Mouse (Mus musculus): ENCODE results near the gene Parp4. TPM values are rescaled to one million over a fixed set of nuclear protein-coding genes. Genes with fewer than 3 reads are reported as not detected.

Parp4 gene
- 12.3 and 21.0 TPM in 2 replicates for total RNA-seq (2017)

DNA sequence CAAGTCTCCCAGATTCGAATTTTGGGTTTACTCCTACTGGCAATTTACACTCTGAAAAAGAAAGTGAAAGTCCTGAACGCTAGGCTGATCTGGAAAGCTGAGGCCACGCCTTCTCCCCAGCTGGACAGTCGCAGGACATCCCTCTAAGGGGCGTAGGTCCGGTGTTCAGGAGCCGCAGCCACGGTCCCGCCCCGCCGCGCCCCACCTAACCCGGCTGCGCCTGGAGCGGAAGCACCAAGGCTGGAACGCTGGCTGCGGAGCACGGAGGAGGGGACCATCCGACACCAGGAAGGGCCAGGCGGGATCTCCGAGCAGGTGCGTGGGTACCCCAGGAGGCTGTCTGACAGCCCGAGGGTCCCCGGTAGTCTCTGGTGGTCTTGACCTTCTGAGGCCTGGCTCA is at the start of gene Parp4, which contains the start of gene Cenpj:
Parp4 (plus strand) TSS at position 204 of the 400 bp plus-strand sequence.
Cenpj (minus strand) TSS at position 10 of the 400 bp plus-strand sequence.
- peak; percentile 87 for ATAC-seq (replicated peaks; ENCODE audit: low read depth, poor library complexity, severe bottlenecking)

DNA sequence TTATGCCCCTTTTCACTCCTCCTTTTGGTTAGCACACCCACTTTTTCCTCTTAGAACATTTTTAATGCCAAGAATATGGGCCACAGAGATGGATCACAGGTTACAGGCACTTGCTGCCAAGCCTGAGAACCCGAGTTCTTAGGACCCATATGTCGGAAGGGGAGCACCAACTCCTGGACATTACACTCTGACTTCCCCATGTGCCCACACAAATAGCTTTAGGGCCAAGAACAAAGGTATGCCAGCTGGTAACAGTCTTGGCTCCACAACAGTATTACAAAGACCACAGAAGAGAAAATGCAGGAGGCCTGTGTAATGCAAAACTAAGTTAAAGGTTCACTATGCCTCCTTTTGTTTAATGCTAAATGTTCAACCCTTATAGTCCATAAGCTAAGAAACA is 44.6 kb upstream of the Parp4 start:
- ATAC-seq (replicated peaks; ENCODE audit: low read depth, poor library complexity, severe bottlenecking) = no peak

DNA sequence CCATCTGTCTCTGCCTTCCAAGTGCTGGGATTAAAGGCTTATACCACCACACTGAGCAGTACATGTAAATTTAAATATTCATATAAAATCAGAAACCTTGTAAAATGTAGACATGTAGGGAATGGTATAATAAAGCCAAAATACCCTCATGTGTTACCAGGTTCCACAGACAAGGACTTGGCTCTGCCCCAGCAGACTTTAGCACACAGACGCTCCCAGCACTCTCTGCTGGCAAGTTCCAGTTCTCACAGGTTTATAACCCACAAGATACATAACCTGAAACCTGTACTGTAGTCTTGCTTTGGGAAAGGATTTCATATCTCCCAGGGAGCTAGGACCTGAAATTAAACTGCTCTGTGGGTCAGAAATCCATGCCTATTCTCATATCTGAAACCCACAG is 30.5 kb upstream of the Parp4 start:
- ATAC-seq (replicated peaks; ENCODE audit: low read depth, poor library complexity, severe bottlenecking) = no peak

DNA sequence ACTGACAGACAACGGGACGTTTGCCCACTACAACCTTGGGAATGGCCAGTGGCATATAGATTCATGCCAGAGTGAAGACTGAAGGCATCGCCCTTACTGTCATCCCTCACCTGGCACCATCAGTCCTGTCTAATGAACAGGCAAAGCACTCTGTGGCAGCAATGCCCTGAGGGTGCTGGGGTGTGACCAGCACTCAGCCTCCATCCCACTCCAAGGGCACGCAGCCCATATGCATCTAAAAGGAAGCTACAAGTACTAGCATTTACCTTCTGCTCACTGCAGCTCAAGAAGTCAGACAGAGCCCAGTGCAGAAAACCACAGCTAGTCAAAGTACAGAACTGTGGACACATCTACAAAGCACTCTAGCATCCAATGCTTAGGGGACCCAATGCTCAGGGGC is 29.9 kb upstream of the Parp4 start:
- ATAC-seq (replicated peaks; ENCODE audit: low read depth, poor library complexity, severe bottlenecking) = no peak

DNA sequence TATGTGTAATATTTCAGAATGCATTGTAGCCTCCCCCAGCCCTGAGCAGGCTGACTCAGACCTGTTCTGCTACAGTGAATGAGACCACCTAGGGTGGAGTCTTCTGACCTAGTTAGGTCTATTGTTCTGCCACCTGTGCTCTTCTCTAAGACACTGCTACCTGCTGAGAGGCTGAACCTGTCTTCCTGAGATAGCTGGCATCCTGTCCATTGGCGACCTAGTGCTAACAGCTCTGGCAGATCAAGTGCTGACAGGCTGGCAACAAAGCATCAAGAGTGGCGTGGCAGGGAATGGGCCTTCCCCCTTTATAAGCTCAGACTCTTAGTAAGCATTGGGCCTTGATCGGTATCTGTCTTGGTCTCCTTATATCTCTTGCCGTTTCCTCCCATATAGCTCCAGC is 24.5 kb upstream of the Parp4 start:
- ATAC-seq (replicated peaks; ENCODE audit: low read depth, poor library complexity, severe bottlenecking) = no peak

DNA sequence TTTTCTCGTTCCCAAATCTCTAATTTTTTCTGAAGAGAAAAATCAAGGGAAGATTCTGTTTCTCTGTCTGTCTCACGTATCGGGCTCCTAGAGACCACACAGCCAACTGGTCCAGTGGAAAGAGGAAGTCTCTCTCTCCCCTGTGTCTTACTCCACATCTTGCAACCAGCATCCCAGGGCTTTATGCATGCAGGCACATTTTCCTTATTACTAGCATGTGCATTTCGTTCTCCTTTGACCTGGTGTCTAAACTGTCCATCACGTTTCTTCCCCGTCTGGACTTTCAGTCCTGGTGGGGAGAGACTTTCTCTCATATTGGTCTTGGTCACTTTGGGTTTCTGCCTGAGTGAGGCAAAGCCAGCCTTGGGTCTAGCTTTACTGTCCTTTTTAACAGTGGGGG is 22.5 kb upstream of the Parp4 start:
- ATAC-seq (replicated peaks; ENCODE audit: low read depth, poor library complexity, severe bottlenecking) = no peak

DNA sequence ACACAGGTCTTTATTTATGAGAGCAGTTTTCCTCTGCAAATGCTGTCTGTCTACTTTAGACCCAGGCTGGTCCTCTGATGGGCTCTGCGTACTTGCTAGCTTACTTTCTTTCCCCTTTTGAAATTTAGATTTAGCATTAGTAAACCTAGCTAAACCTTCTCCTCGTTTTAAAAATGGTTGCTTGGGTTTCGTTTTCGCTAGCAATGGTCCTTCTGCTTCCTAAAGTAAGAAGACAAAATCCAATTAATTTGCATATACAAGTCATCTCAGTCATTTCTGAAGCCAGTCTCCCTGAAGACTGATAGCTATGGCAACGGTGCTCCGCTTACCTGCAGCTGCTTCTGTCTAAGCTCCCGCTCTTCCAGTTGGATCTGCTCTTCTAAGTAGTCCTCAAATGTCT is 22.1 kb upstream of the Parp4 start:
- ATAC-seq (replicated peaks; ENCODE audit: low read depth, poor library complexity, severe bottlenecking) = no peak

DNA sequence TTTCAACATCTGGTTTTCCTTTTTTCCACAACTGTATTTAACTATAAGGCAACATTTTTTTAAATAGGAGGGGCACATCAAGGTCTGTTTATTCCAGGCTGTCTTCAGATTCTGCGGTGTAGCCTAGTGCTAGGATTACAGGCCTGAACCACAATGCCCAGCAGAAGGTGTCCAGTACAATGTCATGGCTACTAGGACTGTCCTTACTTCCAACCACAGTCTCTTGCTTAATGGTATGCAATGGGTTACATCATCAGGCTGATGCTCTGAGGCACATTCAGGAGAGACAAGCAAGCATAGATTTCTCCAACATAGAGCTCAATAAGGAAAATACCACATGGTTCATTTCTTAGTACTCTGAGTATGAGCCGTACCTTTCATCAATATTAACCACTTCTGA is 20.7 kb upstream of the Parp4 start:
- no peak for ATAC-seq (replicated peaks; ENCODE audit: low read depth, poor library complexity, severe bottlenecking)

DNA sequence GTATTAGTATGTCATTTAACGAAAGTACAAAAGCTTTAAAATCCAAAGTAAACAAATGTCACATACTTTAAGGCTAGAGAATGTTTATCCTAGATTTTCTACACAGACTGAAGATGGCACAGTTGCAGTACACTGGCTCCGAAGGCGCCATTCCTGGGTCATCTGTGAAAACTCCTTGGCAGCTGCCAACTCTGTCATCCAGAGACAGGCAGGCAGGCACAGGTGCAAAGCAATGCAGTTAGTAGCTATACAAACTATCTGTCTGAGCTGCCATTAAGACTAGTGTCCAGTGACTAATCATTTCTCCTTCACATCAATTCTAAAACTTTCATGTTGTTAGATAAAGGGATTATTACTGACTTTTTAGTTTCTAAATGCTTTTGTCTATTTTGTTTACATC is 16.3 kb upstream of the Parp4 start:
- no peak for ATAC-seq (replicated peaks; ENCODE audit: low read depth, poor library complexity, severe bottlenecking)

DNA sequence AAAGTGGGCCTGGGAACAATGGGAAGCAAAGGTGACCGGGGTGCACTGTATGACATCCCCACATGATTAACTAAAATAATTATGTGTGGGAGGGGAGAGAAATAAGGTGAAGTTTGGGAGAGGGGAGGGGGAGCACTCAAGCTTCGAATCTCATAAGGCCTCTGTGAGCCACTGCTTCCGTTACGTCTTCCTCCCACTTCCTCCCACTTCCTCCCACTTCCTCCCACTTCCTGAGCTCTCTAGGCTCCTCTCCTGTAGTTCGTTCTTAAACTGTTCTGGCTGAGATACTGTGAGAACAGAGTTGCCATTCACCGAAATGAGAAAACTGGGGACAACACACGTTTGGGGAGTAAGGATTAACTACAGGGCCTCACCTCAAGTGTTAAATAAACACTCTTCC is 7.9 kb upstream of the Parp4 start:
- ATAC-seq (replicated peaks; ENCODE audit: low read depth, poor library complexity, severe bottlenecking) = no peak; the same call in 1 of the 2 replicates

DNA sequence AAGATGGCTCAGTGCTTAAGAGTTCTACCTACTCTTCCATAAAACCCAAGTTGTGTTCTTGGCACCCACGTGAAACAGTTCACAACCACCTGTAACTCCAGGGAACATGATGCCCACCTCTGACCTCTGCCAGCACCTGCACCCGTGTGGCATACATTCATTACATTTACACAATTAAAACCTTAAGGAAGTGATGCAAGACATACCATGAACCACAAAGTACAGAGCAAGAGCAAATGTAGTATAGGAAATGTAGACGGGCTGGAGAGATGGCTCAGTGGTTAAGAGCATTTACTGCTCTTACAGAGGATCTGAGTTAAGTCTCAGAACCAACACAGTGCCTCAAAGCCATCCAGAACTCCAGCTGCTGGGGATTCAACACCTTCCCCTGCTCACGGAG is 6.4 kb upstream of the Parp4 start:
- no peak for ATAC-seq (replicated peaks; ENCODE audit: low read depth, poor library complexity, severe bottlenecking)

DNA sequence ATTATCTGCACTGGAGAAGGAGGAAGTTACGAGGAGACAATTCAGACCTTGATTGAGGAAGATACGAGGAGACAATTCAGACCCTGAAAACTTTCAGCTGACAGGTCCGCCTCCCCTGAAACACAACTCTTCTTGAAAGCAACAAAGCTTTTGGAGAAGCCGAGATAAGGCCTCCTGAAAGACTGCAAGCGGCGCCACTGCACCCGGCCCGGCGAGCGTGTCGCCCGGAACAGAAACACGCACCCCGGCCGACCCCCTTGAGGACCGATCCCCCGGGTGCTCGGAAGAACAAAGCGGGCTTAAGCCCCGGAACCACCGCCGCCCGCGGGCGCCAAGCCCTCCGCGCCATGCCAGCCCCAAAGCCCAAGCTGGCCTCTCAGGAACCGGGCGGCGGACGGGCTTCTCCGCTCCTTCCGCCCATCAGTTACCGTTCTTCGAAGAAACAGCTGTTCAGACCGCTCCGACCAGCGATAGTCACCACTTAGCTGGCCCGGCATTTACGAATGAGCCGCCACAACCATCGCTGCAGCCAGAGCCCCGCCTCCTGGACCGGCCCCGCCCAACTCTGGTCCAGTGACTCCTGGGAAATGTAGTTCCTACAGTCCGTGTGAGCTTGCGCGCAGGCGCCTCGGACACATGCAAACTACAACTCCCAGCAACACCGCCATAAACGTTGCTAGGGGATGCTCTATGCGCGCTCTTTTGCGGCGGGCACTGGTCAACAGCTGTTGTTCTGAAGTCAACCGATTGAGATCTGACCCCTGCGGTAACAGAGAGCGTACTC is 3.9 kb upstream of the Parp4 start:
- ATAC-seq (replicated peaks; ENCODE audit: low read depth, poor library complexity, severe bottlenecking) = peak; percentile 91

DNA sequence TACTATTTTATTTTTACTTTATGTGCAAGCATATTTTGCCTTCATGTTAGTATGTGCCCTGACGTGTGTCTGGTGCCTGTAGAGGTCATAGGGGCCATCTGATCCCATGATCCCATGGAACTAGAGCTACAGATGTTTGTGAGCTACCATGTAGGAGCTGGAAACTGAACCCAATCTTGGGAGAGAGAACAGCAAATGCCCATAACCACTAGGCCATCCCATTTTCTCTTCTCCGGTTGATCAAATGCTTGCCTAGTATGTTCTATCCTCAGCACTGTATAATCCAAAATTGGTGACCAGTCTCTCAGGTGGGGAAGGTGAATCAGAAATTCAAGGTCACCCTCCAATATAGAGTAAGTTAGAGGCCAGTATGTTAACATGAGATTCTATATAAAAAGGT is 2.9 kb upstream of the Parp4 start:
- no peak for ATAC-seq (replicated peaks; ENCODE audit: low read depth, poor library complexity, severe bottlenecking)

DNA sequence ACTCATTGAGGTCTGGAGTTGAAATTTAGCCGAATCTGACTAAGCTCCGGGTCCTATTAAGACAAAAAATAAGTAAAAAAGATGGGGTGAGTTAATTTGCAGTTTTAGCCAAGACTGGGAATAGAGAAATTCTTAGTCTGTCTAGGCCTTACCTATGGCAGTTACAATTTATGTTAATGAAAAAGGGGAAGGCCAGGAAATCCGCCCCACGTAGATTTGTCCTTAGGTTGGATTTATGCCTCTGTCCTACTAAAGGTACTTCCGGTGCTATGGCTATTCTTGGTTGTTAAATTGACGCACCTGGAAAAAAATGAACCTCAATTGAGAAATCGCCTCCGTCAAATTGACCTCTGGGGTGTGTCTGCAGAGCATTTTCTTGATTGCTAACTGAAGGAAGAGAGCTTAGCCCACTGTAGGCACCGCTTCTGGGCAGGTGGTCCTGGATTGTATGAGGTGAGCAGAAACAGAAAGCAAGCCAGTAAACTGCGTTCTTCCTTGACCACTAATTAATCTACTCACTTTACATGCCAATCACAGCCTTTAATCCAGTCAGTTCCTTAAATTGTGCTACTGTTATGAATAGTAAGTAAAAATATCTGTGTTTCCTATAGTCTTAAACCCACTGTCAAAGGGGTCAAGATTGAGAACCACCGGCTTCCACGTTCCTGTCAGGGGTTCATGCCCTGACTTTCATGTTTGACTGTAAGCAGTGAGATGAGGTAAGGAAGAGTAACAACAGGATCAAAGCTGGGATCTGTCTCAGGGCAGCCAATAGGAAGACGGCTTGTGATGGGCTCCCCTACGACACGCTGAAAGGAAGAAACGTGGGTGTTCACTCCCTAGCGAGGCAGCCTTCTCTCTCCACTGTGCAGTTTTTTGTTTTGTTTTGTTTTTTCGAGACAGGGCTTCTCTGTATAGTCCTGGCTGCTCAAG is 816 bp downstream of the Parp4 start:
- no peak for ATAC-seq (replicated peaks; ENCODE audit: low read depth, poor library complexity, severe bottlenecking)

DNA sequence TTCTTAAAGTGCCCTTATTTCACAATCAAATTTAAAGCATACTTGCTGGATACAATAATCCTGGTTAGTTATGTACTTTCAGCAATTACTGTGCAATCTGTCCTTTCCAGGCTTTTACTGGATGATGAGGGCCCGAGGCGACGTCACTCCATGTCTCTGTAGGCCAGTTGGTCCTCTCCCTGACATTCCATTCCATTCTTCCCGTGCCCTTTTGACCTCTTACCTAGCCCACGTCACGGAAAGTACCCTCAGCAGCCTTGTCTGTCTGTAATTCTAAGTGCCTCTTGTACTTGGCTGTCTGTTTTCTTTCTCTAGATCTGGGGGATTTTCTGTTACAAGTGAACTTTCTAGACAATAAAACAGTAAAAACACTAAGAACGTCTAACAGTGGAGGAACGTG is 3.6 kb downstream of the Parp4 start:
- ATAC-seq (replicated peaks; ENCODE audit: low read depth, poor library complexity, severe bottlenecking) = no peak

DNA sequence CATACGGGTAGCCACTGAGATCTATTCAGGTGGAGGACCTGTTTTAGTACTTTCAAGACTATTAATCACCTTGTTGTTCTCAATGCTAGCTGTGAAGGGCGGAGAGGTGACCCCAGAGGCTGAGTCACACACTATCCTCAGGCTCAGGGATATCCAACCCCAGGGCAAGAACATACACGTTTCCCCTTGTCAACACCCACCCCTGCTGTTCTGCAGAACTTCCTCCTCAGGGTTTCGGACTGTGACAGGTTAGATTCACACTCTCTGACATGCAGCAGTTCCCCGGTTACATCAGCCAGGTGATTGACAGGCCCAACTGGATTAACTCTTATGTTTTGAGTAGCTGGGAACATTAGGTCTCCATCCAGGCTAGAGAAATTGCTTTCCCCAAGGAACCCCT is 5.7 kb downstream of the Parp4 start:
- peak; percentile 72 for ATAC-seq (replicated peaks; ENCODE audit: low read depth, poor library complexity, severe bottlenecking)

DNA sequence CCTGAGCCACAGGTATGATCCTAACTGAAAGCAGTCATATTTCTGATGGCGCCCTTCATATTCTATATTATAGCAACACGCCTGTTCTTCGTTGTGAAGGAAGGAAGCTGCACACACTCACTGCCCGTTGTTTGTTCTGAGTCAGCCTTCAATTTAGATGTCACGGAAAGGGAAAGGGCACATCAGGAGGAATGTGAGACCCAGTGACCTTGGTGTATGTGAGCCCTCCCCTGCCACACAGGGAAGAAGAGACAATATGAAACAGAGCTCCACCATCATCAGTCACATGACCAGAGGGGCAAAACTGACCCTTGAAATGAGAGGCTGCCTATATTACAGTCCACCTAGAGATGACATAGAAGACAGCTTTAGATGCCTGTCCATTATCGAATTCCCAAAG is 6.9 kb downstream of the Parp4 start:
- no peak for ATAC-seq (replicated peaks; ENCODE audit: low read depth, poor library complexity, severe bottlenecking)

DNA sequence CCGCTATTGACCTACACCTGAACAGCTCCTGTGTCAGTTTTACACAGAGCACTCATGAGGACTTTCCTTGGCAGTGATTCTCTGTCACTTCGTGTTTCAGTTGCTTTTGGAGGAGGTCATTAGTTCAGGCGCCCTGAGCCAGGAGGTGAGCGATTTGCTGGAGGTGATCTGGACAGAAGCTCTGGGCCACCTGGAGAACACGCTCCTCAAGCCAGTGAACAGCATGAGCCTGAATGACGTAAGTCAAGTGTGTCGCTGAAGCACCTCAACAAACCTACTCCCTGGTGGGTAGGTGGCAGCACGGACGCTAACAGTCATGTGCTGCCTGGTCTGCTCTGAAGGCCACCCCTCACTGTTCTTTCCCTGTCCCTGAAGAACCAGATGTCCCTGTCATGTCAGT is 16.8 kb downstream of the Parp4 start:
- no peak for ATAC-seq (replicated peaks; ENCODE audit: low read depth, poor library complexity, severe bottlenecking)

DNA sequence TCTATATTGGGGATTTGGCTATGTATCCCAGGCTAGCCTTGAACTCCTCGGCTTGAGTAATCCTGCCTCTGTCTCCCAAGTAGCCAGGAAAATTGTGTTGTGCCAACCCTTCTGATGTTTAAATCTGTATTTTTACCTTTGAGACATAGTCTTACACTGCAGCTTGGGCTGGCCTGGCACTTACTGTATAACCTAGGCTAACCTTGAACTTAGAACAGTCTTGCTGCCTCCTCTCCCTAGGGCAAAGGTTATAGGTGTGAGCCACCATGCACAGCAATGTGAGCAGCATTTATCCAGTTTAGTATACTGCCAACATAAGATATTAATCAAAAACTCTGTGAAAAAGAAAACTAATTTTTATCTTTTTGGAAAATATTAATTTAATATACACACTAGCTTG is 19.4 kb downstream of the Parp4 start:
- ATAC-seq (replicated peaks; ENCODE audit: low read depth, poor library complexity, severe bottlenecking) = no peak

DNA sequence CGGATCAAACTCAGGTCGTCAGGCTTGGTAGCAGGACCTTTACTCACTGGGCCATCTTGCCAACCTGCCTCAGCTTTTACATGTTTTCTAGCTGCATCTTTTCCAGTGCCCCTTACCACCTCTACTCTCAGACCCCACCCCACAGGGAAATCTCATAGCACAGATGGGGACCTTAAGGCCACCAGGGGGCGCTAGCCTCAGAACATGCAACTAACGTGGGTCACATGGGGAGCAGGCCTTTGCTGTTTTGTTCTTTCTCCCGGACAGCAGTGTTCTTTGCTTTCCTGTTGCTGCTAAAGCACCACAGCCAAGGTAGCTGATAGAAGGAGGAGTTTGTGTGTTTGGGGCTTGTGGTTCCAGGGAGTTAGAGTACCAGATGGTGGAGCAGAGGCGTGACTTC is 23.3 kb downstream of the Parp4 start:
- ATAC-seq (replicated peaks; ENCODE audit: low read depth, poor library complexity, severe bottlenecking) = peak; percentile 71

DNA sequence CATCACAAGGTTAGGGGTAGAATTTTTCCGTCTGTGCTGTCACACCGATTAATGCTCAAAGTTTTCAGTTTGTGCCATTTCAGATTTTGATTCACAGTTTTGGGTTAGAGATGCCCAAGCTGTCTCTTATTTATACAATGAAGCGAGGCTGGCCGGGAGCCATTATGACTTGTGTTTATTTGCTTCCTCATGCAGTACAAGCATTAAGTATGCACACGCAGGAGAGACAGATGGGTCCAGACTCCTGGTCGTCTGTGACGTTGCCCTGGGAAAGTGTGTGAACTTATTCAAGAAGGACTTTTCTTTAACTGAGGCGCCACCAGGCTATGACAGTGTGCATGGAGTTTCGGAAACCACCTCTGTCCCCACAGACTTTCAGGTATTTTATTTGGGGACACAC is 26.6 kb downstream of the Parp4 start:
- no peak for ATAC-seq (replicated peaks; ENCODE audit: low read depth, poor library complexity, severe bottlenecking)

All from common myeloid progenitor, adult 5-6 weeks (primary cell).